ENCODE assay signal across 19 mouse cellular contexts in genomic region chr11:85893400-85894135, GRCm38 (mm10). TPM values are rescaled to one million over a fixed set of nuclear protein-coding genes. Genes with fewer than 3 reads are reported as not detected.
DNase-seq lines count a peak whose midpoint lies in the region; ATAC-seq and TF ChIP-seq lines count a peak whose summit lies in the region.
"Had no signal": no experiment of that assay in that cellular context is flagged by ENCODE, and none has a peak within 500 bp of the region (broad histone marks: within the 10 kb centered on the region; RNA-seq: fewer than 3 reads in every experiment).

No protein-coding gene starts in this region.

- peaks cover 7% of the 10 kb centered on the region for H3K36me3 ChIP-seq in lung, embryonic 15.5 days
- peaks cover 0 to 7% of the 10 kb centered on the region in 2 experiments; a peak in 1 of 4 replicates for H3K36me3 ChIP-seq in MEL (ENCODE audit: control insufficient read depth in 1 of 2, insufficient read depth in 2 of 2, low read length in 2 of 2)
- H3K36me3 ChIP-seq in intestine, postnatal 0 days (ENCODE audit: control insufficient read depth, insufficient read depth) = no peaks in the 10 kb centered on the region
- H3K36me3 ChIP-seq: heart, embryonic 12.5 days; intestine, embryonic 15.5 days; neural tube, embryonic 12.5 days had no signal

- no peak for DNase-seq in lung, postnatal 25 days (ENCODE audit: low spot score)
- DNase-seq in MEL (ENCODE audit: low read depth, low spot score) = peak; percentile 64
- peak; percentile 31 for DNase-seq in embryo, embryonic 9.5 days (ENCODE audit: extremely low spot score)
- no peak for DNase-seq in spleen, postnatal 4 days (ENCODE audit: low spot score in 2 of 2)
- DNase-seq: cerebellum, adult 11 months; gastrocnemius, postnatal 14 days; heart, postnatal 4 days; kidney, postnatal 10 days; thymus, adult 18-20 months had no signal

- 0 out of 2 replicates have a peak overlapping the region, but pooled peaks have one; percentile 37 for H3K9ac ChIP-seq in lung, embryonic 15.5 days
- H3K9ac ChIP-seq in MEL (ENCODE audit: control insufficient read depth, low read depth, low read length, poor library complexity, severe bottlenecking) = peak overlapping the region; percentile 44
- H3K9ac ChIP-seq in intestine, postnatal 0 days (ENCODE audit: low read depth, low read length) = no peak overlapping the region
- H3K9ac ChIP-seq: heart, embryonic 12.5 days; intestine, embryonic 15.5 days; neural tube, embryonic 12.5 days had no signal

- TF ChIP-seq CTCF in MEL (IDR thresholded peaks at IDR 0.05 in 2 of 3, conservative IDR thresholded peaks at IDR 0.05 in 1 of 3; ENCODE audit: control insufficient read depth in 1 of 3, insufficient read depth in 1 of 3, low read depth in 2 of 3, low read length in 3 of 3, poor library complexity in 1 of 3, severe bottlenecking in 1 of 3) = no peak
- no peak for TF ChIP-seq CTCF in intestine, postnatal 0 days (IDR thresholded peaks at IDR 0.05; ENCODE audit: low read depth)

- H3K27ac ChIP-seq in lung, embryonic 15.5 days = peak overlapping the region; percentile 89
- H3K27ac ChIP-seq in MEL (ENCODE audit: control insufficient read depth, low read depth, low read length) = no peak overlapping the region
- no peak overlapping the region for H3K27ac ChIP-seq in intestine, postnatal 0 days (ENCODE audit: low read depth, low read length)
- H3K27ac ChIP-seq: intestine, embryonic 15.5 days; neural tube, embryonic 12.5 days had no signal

- TF ChIP-seq POLR2A in MEL (IDR thresholded peaks at IDR 0.05; ENCODE audit: control insufficient read depth in 1 of 2, insufficient read depth in 1 of 2, low read depth in 1 of 2, low read length in 2 of 2, poor library complexity in 1 of 2) = no peak

- no peak for TF ChIP-seq RAD21 in MEL (IDR thresholded peaks at IDR 0.05; ENCODE audit: low read depth, low read length)

- ATAC-seq in lung, embryonic 15.5 days (ENCODE audit: borderline replicate concordance, extremely low read depth, low FRiP score, low TSS enrichment) = peak; percentile 72; the same call in 1 of the 2 replicates
- peak; percentile 40; the same call in 1 of the 2 replicates for ATAC-seq in megakaryocyte progenitor cell, adult 5-6 weeks (replicated peaks; ENCODE audit: poor library complexity)
- ATAC-seq in erythroblast, adult 5-6 weeks (replicated peaks; ENCODE audit: low FRiP score, poor library complexity, severe bottlenecking) = no peak
- ATAC-seq in intestine, postnatal 0 days = no peak
- ATAC-seq: intestine, embryonic 15.5 days had no signal

- no peaks in the 10 kb centered on the region for H3K79me2 ChIP-seq in MEL (ENCODE audit: control insufficient read depth, insufficient read depth, low read length, poor library complexity)

- H3K4me1 ChIP-seq in lung, embryonic 15.5 days = peaks cover 28% of the 10 kb centered on the region
- peaks cover 3 to 5% of the 10 kb centered on the region in 2 experiments; a peak in 3 of 4 replicates for H3K4me1 ChIP-seq in MEL (ENCODE audit: control insufficient read depth in 1 of 2, insufficient read depth in 2 of 2, low read length in 2 of 2)
- H3K4me1 ChIP-seq in intestine, postnatal 0 days (replicated peaks; ENCODE audit: control insufficient read depth, insufficient read depth, low read length) = no peaks in the 10 kb centered on the region; the same call in 1 of the 2 replicates

- H3K27me3 ChIP-seq in lung, embryonic 15.5 days = peaks cover 74% of the 10 kb centered on the region
- H3K27me3 ChIP-seq in MEL (ENCODE audit: control insufficient read depth in 1 of 2, insufficient read depth in 2 of 2, low read length in 2 of 2) = peaks cover 1 to 11% of the 10 kb centered on the region in 2 experiments; a peak in 3 of 4 replicates
- H3K27me3 ChIP-seq in intestine, postnatal 0 days (replicated peaks; ENCODE audit: control insufficient read depth, insufficient read depth, low read length) = peaks cover 99% of the 10 kb centered on the region

- peak overlapping the region; percentile 67 for H3K4me2 ChIP-seq in lung, embryonic 15.5 days
- H3K4me2 ChIP-seq in intestine, postnatal 0 days (replicated peaks; ENCODE audit: low read depth) = no peak overlapping the region
- H3K4me2 ChIP-seq: heart, embryonic 12.5 days; intestine, embryonic 15.5 days; liver, embryonic 11.5 days; neural tube, embryonic 12.5 days had no signal

- peak; percentile 58 for TF ChIP-seq EP300 in MEL (IDR thresholded peaks at IDR 0.05; ENCODE audit: low read depth in 1 of 2, low read length in 2 of 2)

- H3K4me3 ChIP-seq in lung, embryonic 15.5 days = peak overlapping the region; percentile 25; the same call in 1 of the 2 replicates
- H3K4me3 ChIP-seq in MEL (ENCODE audit: control insufficient read depth in 1 of 2, insufficient read depth in 1 of 2, low read depth in 2 of 2, low read length in 2 of 2) = peak overlapping the region; percentile 30 to 62
- H3K4me3 ChIP-seq in intestine, postnatal 0 days (ENCODE audit: low read depth, low read length) = no peak overlapping the region
- H3K4me3 ChIP-seq: erythroblast, embryonic 14.5 days; heart, embryonic 12.5 days; intestine, embryonic 15.5 days; megakaryocyte, embryonic 14.5 days; neural tube, embryonic 12.5 days had no signal

- no peaks in the 10 kb centered on the region for H3K9me3 ChIP-seq in lung, embryonic 15.5 days
- no peaks in the 10 kb centered on the region for H3K9me3 ChIP-seq in MEL (replicated peaks; ENCODE audit: insufficient read depth, low read length)
- H3K9me3 ChIP-seq in intestine, postnatal 0 days (ENCODE audit: control insufficient read depth) = no peaks in the 10 kb centered on the region
- H3K9me3 ChIP-seq: heart, embryonic 12.5 days; intestine, embryonic 15.5 days; megakaryocyte, embryonic 14.5 days; neural tube, embryonic 12.5 days had no signal

- WGBS in lung, embryonic 15.5 days = 4% methylated on average over 13 of the region's 13 CpGs
- 6% methylated on average over 13 of the region's 13 CpGs for WGBS in intestine, postnatal 0 days

TF ChIP-seq in MEL, 35 proteins besides CTCF, POLR2A, EP300 and RAD21:
- TF ChIP-seq JUND (IDR thresholded peaks at IDR 0.05; ENCODE audit: low read depth, low read length) (0 out of 2 replicates have a peak, but pooled peaks have one; percentile 27), TAL1 (IDR thresholded peaks at IDR 0.05; ENCODE audit: low read length) (no peak), GATA1 (IDR thresholded peaks at IDR 0.05; ENCODE audit: low read depth, low read length) (peak; percentile 75), TCF12 (IDR thresholded peaks at IDR 0.05; ENCODE audit: low read depth, low read length) (peak; percentile 68; the same call in 1 of the 2 replicates), NELFE (IDR thresholded peaks at IDR 0.05; ENCODE audit: low read depth, low read length) (no peak), RCOR1 (IDR thresholded peaks at IDR 0.05; ENCODE audit: low read depth, low read length) (peak; percentile 86)

RNA-seq across cellular contexts. Expression of gene Tbx4, which starts 7.3 kb away (rescaled TPM):
- 78.8 and 81.3 TPM in 2 replicates for polyA plus RNA-seq in lung, embryonic 15.5 days (2015; fragmentation: Nextera tagmentation; extraction: Ambion mirVana)
- total RNA-seq in MEL (2012; rRNA removed) = 0.07 and 0.12 TPM in 2 replicates
- polyA plus RNA-seq in MEL (2012; ENCODE audit: insufficient read depth in 1 of 2, insufficient read length in 2 of 2, low read depth in 1 of 2, low replicate concordance in 2 of 2, missing spikeins in 1 of 2) = under 1 TPM in 1 of 2 experiments, not detected in 1; 0.64 TPM
- not detected in 2 replicates for total RNA-seq in megakaryocyte progenitor cell, adult 5-6 weeks (2015)
- not detected in 2 replicates for total RNA-seq in megakaryocyte progenitor cell, adult 5-6 weeks (2017)
- total RNA-seq in erythroblast, adult 5-6 weeks (2015; ENCODE audit: low replicate concordance) = not detected in 2 replicates
- not detected in 2 replicates for total RNA-seq in erythroblast, adult 5-6 weeks (2017; ENCODE audit: low replicate concordance)
- not detected in 2 replicates for polyA plus RNA-seq in intestine, postnatal 0 days (2015; fragmentation: Nextera tagmentation; extraction: Ambion mirVana)
- polyA plus RNA-seq: erythroblast, embryonic 14.5 days had no signal

RNA-seq across cellular contexts. Expression of gene Gm11444, which starts 43.4 kb away (rescaled TPM):
- polyA plus RNA-seq in lung, embryonic 15.5 days (2015; fragmentation: Nextera tagmentation; extraction: Ambion mirVana) = 0.62 TPM in 1 of 2 replicates, not detected in the other
- total RNA-seq in MEL (2012; rRNA removed) = not detected in 2 replicates
- under 1 TPM in 1 of 2 experiments, not detected in 1; 0.21 TPM for polyA plus RNA-seq in MEL (2012; ENCODE audit: insufficient read depth in 1 of 2, insufficient read length in 2 of 2, low read depth in 1 of 2, low replicate concordance in 2 of 2, missing spikeins in 1 of 2)
- not detected in 2 replicates for total RNA-seq in megakaryocyte progenitor cell, adult 5-6 weeks (2015)
- not detected in 2 replicates for total RNA-seq in megakaryocyte progenitor cell, adult 5-6 weeks (2017)
- not detected in 2 replicates for total RNA-seq in erythroblast, adult 5-6 weeks (2015; ENCODE audit: low replicate concordance)
- total RNA-seq in erythroblast, adult 5-6 weeks (2017; ENCODE audit: low replicate concordance) = not detected in 2 replicates
- not detected in 2 replicates for polyA plus RNA-seq in intestine, postnatal 0 days (2015; fragmentation: Nextera tagmentation; extraction: Ambion mirVana)
- total RNA-seq: gastrocnemius, postnatal 14 days; heart, postnatal 4 days had no signal
- polyA plus RNA-seq: erythroblast, embryonic 14.5 days; heart, embryonic 12.5 days; intestine, embryonic 15.5 days; liver, embryonic 11.5 days; neural tube, embryonic 12.5 days had no signal

Comparison
In these comparisons a context has a peak if more than half of its experiments do, and no peak if none do; other contexts are left out.
1. ATAC-seq: peak in lung, embryonic 15.5 days (single experiment) and megakaryocyte progenitor cell, adult 5-6 weeks (single experiment); none in erythroblast, adult 5-6 weeks (single experiment) and intestine, postnatal 0 days (single experiment).
2. DNase-seq: peak in MEL (single experiment) and embryo, embryonic 9.5 days (single experiment); none in lung, postnatal 25 days (single experiment) and spleen, postnatal 4 days (0 of 2).